Mouse (Mus musculus) stomach, postnatal 0 days (tissue): ENCODE data around the gene Scaf8. TPM values are rescaled to one million over a fixed set of nuclear protein-coding genes. Genes with fewer than 3 reads are reported as not detected.
"Not testable (repeated sequence)": the region's sequence is repeated elsewhere in the genome, so short reads cannot be mapped to it uniquely, and the experiment has no call there.

Experiments used
- ATAC-seq: fragments of 200-750 bp; cut with Nextera tagmentation; 2 replicates; pipeline ENCODE4 v1.8.0; 2017; ENCODE audit not compliant: low FRiP score, low TSS enrichment
- DNase-seq: peaks from one replicate; pipeline ENCODE4 v3.0.0-alpha.2; 2016; ENCODE audit warnings: low spot score
- H3K27ac ChIP-seq: fragments of 300-500 bp; sonication (generic); replicated peaks from 2 replicates; pipeline ENCODE4 v1.5.1; 2014; ENCODE audit warnings: mild to moderate bottlenecking, control low read depth
- H3K27me3 ChIP-seq: fragments of 300-500 bp; sonication (generic); 2 replicates; pipeline ENCODE4 v1.6.1; 2014; ENCODE audit warnings: low read length; ENCODE audit not compliant: control insufficient read depth, insufficient read depth
- H3K36me3 ChIP-seq: fragments of 300-500 bp; sonication (generic); 2 replicates; pipeline ENCODE4 v1.6.1; 2014; ENCODE audit warnings: low read length, mixed read lengths; ENCODE audit not compliant: control insufficient read depth, insufficient read depth
- H3K4me1 ChIP-seq: fragments of 300-500 bp; sonication (generic); replicated peaks from 2 replicates; pipeline ENCODE4 v1.6.1; 2014; ENCODE audit warnings: antibody characterized with exemption; ENCODE audit not compliant: control insufficient read depth, insufficient read depth
- H3K4me2 ChIP-seq: fragments of 300-500 bp; sonication (generic); replicated peaks from 2 replicates; pipeline ENCODE4 v1.6.1; 2014; ENCODE audit warnings: low read depth, mild to moderate bottlenecking, control low read depth, moderate library complexity
- H3K4me3 ChIP-seq: fragments of 300-500 bp; sonication (generic); 2 replicates; pipeline ENCODE4 v1.5.1; 2014; ENCODE audit warnings: low read depth, low read length, control low read depth
- H3K9ac ChIP-seq: fragments of 300-500 bp; sonication (generic); 2 replicates; pipeline ENCODE4 v1.6.1; 2014; ENCODE audit warnings: mild to moderate bottlenecking, low read length, control low read depth, mixed read lengths
- H3K9me3 ChIP-seq: fragments of 300-500 bp; sonication (generic); 2 replicates; pipeline ENCODE4 v1.6.1; 2016; ENCODE audit warnings: low read length; ENCODE audit not compliant: control insufficient read depth
- CTCF ChIP-seq: IDR thresholded peaks from 2 replicates; pipeline ENCODE4 v1.5.1; 2016; ENCODE audit warnings: antibody characterized with exemption, low read depth, mild to moderate bottlenecking, moderate library complexity
- EP300 ChIP-seq: optimal IDR thresholded peaks from 2 replicates; pipeline ENCODE3; 2016; ENCODE audit warnings: antibody characterized with exemption
- WGBS: fragments of 180-500 bp; shearing (Covaris S2); extraction: QIAGEN DNeasy Blood & Tissue Kit; methylation state at CpG from one replicate; pipeline ENCODE4 v1.1.7; 2014; 5-methylcytosine and 5-hydroxymethylcytosine counted together
- polyA plus RNA-seq: library from polyadenylated mRNA; unstranded; fragments of >200 nt; fragmentation: Nextera tagmentation; extraction: Ambion mirVana; gene quantifications from 2 replicates; pipeline ENCODE4 v1.2.1, GENCODE M21; 2015

Scaf8 gene
- polyA plus RNA-seq, 1 experiment from 2014 or later: 6.7 TPM

GRCm38 (mm10) chr17:3082756-3083749 lies 31.7 kb upstream of the Scaf8 start:
- not testable (repeated sequence) for ATAC-seq

GRCm38 (mm10) chr17:3083886-3084550 lies 30.8 kb upstream of the Scaf8 start:
- Histone ChIP-seq H3K9me3 (no peaks in the 10 kb centered on the region), H3K4me3 (peak overlapping the region; percentile 52), H3K4me1 (no peaks in the 10 kb centered on the region), H3K9ac (peak overlapping the region; percentile 65), H3K27me3 (no peaks in the 10 kb centered on the region), H3K4me2 (peak overlapping the region; percentile 72), H3K36me3 (no peaks in the 10 kb centered on the region), H3K27ac (peak overlapping the region; percentile 91)
- WGBS: 0% methylated on average over 37 of the region's 40 CpGs
- ATAC-seq (peak; percentile 53), DNase-seq (peak; percentile 93)
- no peak for TF ChIP-seq EP300
- TF ChIP-seq CTCF: no peak

More at GRCm38 (mm10) chr17:3082756-3083749, 31.7 kb upstream of the Scaf8 start:
- Histone ChIP-seq H3K4me2 (peak overlapping the region; percentile 26; the same call in 1 of the 2 replicates), H3K4me3 (peak overlapping the region; percentile 52; the same call in 1 of the 2 replicates)
- H3K36me3 ChIP-seq, H3K4me1 ChIP-seq, H3K9me3 ChIP-seq, H3K27ac ChIP-seq, H3K9ac ChIP-seq, H3K27me3 ChIP-seq: not testable (repeated sequence)
- peak; percentile 55 for DNase-seq
- TF ChIP-seq CTCF: peak; percentile 60
- 3% methylated on average over 23 of the region's 25 CpGs for WGBS

GRCm38 (mm10) chr17:3084551-3084930 lies 30.2 kb upstream of the Scaf8 start:
- no peak for ATAC-seq
- peak overlapping the region; percentile 65 for H3K9ac ChIP-seq
- H3K4me1 ChIP-seq: no peaks in the 10 kb centered on the region
- DNase-seq: peak; percentile 77
- H3K4me3 ChIP-seq: peak overlapping the region; percentile 52
- under 1% methylated on average over 30 of the region's 31 CpGs for WGBS
- no peaks in the 10 kb centered on the region for H3K36me3 ChIP-seq
- peak overlapping the region; percentile 91 for H3K27ac ChIP-seq
- H3K27me3 ChIP-seq: no peaks in the 10 kb centered on the region
- H3K4me2 ChIP-seq: peak overlapping the region; percentile 72
- TF ChIP-seq EP300 (no peak), CTCF (peak; percentile 83)
- H3K9me3 ChIP-seq: no peaks in the 10 kb centered on the region

GRCm38 (mm10) chr17:3085152-3085551 lies 29.6 kb upstream of the Scaf8 start:
- 70% methylated on average over 3 of the region's 3 CpGs for WGBS
- TF ChIP-seq CTCF (no peak), EP300 (no peak)
- Histone ChIP-seq H3K4me3 (peak overlapping the region; percentile 52), H3K4me2 (peak overlapping the region; percentile 72), H3K9ac (peak overlapping the region; percentile 65; the same call in 1 of the 2 replicates), H3K27me3 (no peaks in the 10 kb centered on the region), H3K36me3 (no peaks in the 10 kb centered on the region), H3K9me3 (no peaks in the 10 kb centered on the region), H3K27ac (no peak overlapping the region), H3K4me1 (no peaks in the 10 kb centered on the region)
- no peak for DNase-seq
- ATAC-seq: no peak

- Histone ChIP-seq H3K4me2 (no peak overlapping the region), H3K36me3 (no peaks in the 10 kb centered on the region), H3K27me3 (no peaks in the 10 kb centered on the region), H3K4me1 (no peaks in the 10 kb centered on the region), H3K9me3 (no peaks in the 10 kb centered on the region), H3K27ac (no peak overlapping the region), H3K4me3 (no peak overlapping the region), H3K9ac (no peak overlapping the region)
- TF ChIP-seq EP300 (no peak), CTCF (no peak)
- DNase-seq (no peak), ATAC-seq (no peak)
- 29% methylated on average over 4 of the region's 4 CpGs for WGBS
Observed at GRCm38 (mm10) chr17:3092682-3093081, 22.1 kb upstream of the Scaf8 start.
